Comparison of ENCODE assay signal across 8 mouse cellular contexts in the genomic region with DNA sequence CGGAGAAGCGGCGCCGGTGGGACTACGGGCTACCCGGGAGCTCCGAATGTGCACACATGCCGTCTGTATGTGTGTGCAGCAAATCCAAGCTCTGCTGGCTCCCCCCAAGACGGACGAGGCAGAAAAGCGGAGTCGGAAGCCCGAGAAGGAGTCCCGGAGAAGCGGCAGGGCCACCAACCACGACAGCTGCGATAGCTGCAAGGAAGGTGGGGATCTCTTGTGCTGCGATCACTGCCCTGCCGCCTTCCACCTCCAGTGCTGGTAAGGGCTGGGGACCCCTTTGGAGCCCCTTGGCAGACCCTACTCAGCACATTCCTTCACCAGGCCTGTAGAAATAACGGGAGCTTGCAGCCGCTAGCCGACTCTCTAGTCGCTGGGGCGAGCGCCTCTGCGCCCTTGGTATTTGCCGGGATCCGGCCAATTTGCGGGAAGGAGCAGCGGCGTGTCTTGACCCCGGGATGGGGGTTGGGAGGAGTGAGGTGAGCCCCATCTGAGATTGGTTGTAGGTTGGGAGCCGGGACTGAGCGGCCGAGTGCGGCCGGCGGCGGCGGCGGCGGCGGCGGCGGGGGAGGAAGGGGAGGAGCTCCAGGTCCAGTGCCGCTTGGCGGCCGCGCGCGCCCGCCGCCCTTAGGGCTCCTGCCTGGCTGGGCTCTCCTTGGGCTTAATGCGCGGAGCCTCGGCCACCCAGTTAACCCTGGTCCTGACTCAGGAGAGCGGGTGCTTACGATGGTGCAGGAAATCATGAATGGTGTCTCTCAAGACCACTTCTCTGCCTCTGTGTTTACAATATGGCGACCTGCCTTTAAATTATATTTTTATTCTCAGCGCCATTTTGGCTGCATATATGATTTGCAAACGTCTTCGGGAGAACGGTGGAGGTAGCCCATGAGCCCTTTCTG. TPM values are rescaled to one million over a fixed set of nuclear protein-coding genes. Genes with fewer than 3 reads are reported as not detected.
DNase-seq lines count a peak whose midpoint lies in the region; ATAC-seq and TF ChIP-seq lines count a peak whose summit lies in the region.

No protein-coding gene starts in this region.

- H3K9ac ChIP-seq in hindbrain, embryonic 14.5 days, result peak overlapping the region; percentile 95

- peak overlapping the region; percentile 89 for H3K27ac ChIP-seq in cerebellum, adult 2 months (ENCODE audit: insufficient read depth, low read length)
- peak overlapping the region; percentile 96 for H3K27ac ChIP-seq in hindbrain, embryonic 14.5 days

- ATAC-seq in hindbrain, embryonic 14.5 days (ENCODE audit: low FRiP score), result no peak

- H3K4me2 ChIP-seq in hindbrain, embryonic 14.5 days (replicated peaks), result peak overlapping the region; percentile 95

- H3K9me3 ChIP-seq in hindbrain, embryonic 14.5 days (ENCODE audit: control insufficient read depth, low read length), result no peaks in the 10 kb centered on the region

- H3K4me1 ChIP-seq in cerebellum, adult 2 months (ENCODE audit: control insufficient read depth, insufficient read depth, low read length), result peaks cover 7% of the 10 kb centered on the region; the same call in 1 of the 2 replicates
- H3K4me1 ChIP-seq in hindbrain, embryonic 14.5 days (replicated peaks; ENCODE audit: control insufficient read depth, insufficient read depth, low read length), result peaks cover 13% of the 10 kb centered on the region

- DNase-seq in Muller cell, postnatal 12 days (ENCODE audit: inconsistent ontology term), result peak; percentile 88
- peak; percentile 71 to 76 for DNase-seq in cerebellum, adult 2 months
- DNase-seq in forelimb bud, embryonic 11.5 days (ENCODE audit: low read depth, low spot score), result peak; percentile 41
- DNase-seq in hindbrain, embryonic 14.5 days (ENCODE audit: low spot score), result peak; percentile 65
- peak; percentile 52 to 72 for DNase-seq in layer of hippocampus, postnatal 25 days (ENCODE audit: extremely low spot score in 1 of 2, low spot score in 1 of 2)
- peak; percentile 52 for DNase-seq in lung, postnatal 36 days
- DNase-seq in right cerebral cortex, postnatal 14 days, result peak; percentile 64
- DNase-seq in urinary bladder, postnatal 36 days (ENCODE audit: low spot score in 2 of 2), result peak; percentile 61 to 65

- no peaks in the 10 kb centered on the region for H3K27me3 ChIP-seq in cerebellum, adult 2 months (ENCODE audit: control insufficient read depth, insufficient read depth, low read length)
- H3K27me3 ChIP-seq in hindbrain, embryonic 14.5 days (ENCODE audit: control insufficient read depth, insufficient read depth, low read length), result no peaks in the 10 kb centered on the region

- TF ChIP-seq CTCF in cerebellum, adult 2 months (IDR thresholded peaks at IDR 0.05; ENCODE audit: borderline replicate concordance, insufficient read depth, low read depth, low read length), result no peak

- peaks cover 24% of the 10 kb centered on the region for H3K36me3 ChIP-seq in hindbrain, embryonic 14.5 days (replicated peaks; ENCODE audit: control insufficient read depth, insufficient read depth)

- under 1% methylated on average over 55 of the region's 63 CpGs for WGBS in cerebellum, adult 2 months
- WGBS in hindbrain, embryonic 14.5 days, result under 1% methylated on average over 59 of the region's 63 CpGs

- peak; percentile 57; the same call in 1 of the 2 replicates for TF ChIP-seq POLR2A in cerebellum, adult 2 months (IDR thresholded peaks at IDR 0.05; ENCODE audit: borderline replicate concordance, insufficient read depth, low read length)

- peak overlapping the region; percentile 97 for H3K4me3 ChIP-seq in cerebellum, adult 2 months (replicated peaks; ENCODE audit: insufficient read depth, low read depth, low read length)
- peak overlapping the region; percentile 98 for H3K4me3 ChIP-seq in hindbrain, embryonic 14.5 days (replicated peaks; ENCODE audit: low read length)

RNA-seq across cellular contexts. Expression of a gene that starts 1.6 kb away (rescaled TPM):
- 50.1 and 51.9 TPM in 2 replicates for polyA plus RNA-seq in cerebellum, adult 2 months (2012; rRNA removed)
- 14.2 and 15.4 TPM in 2 replicates for polyA plus RNA-seq in hindbrain, embryonic 14.5 days (2014; fragmentation: Nextera tagmentation; extraction: Ambion mirVana)
- 10 to 100 TPM; 42.5 to 58.5 TPM for total RNA-seq in layer of hippocampus, postnatal 25 days (2021)

RNA-seq across cellular contexts. Expression of a gene that starts 47.9 kb away (rescaled TPM):
- polyA plus RNA-seq in cerebellum, adult 2 months (2012; rRNA removed), result 18.8 and 19.5 TPM in 2 replicates
- polyA plus RNA-seq in hindbrain, embryonic 14.5 days (2014; fragmentation: Nextera tagmentation; extraction: Ambion mirVana), result 58.8 and 59.8 TPM in 2 replicates
- 1 to 10 TPM; 6.9 to 7.4 TPM for total RNA-seq in layer of hippocampus, postnatal 25 days (2021)

RNA-seq across cellular contexts. Expression of a gene that starts 53.5 kb away (rescaled TPM):
- polyA plus RNA-seq in cerebellum, adult 2 months (2012; rRNA removed), result 134 and 135 TPM in 2 replicates
- polyA plus RNA-seq in hindbrain, embryonic 14.5 days (2014; fragmentation: Nextera tagmentation; extraction: Ambion mirVana), result 92.4 and 98.4 TPM in 2 replicates
- total RNA-seq in layer of hippocampus, postnatal 25 days (2021), result 10 to 100 TPM; 74.4 to 81.6 TPM

RNA-seq across cellular contexts. Expression of a gene that starts 53.6 kb away (rescaled TPM):
- polyA plus RNA-seq in cerebellum, adult 2 months (2012; rRNA removed), result 71.0 and 76.9 TPM in 2 replicates
- polyA plus RNA-seq in hindbrain, embryonic 14.5 days (2014; fragmentation: Nextera tagmentation; extraction: Ambion mirVana), result 110 TPM in 2 replicates
- total RNA-seq in layer of hippocampus, postnatal 25 days (2021), result 100 to 1,000 TPM; 162 to 174 TPM
